Mouse (Mus musculus) MEL (cell line): Measurements from ENCODE around the gene Fgfr2. TPM values are rescaled to one million over a fixed set of nuclear protein-coding genes. Genes with fewer than 3 reads are reported as not detected.

Experiments
- DNase-seq: peaks from one replicate; pipeline ENCODE4 v3.0.0; 2011; ENCODE audit warnings: low read depth, low spot score
- H3K27ac ChIP-seq: 2 replicates; pipeline ENCODE4 v1.5.1; 2012; ENCODE audit warnings: low read depth, mild to moderate bottlenecking, control low read depth, low read length, moderate library complexity; ENCODE audit not compliant: control insufficient read depth
- H3K27me3 ChIP-seq, 2 experiments: fragments of 150-350 bp in 1 of 2; sonication (generic) in 1 of 2; 2 replicates each; pipeline ENCODE4 v1.6.1; 2012; ENCODE audit warnings: low read length in 2 of 2, mild to moderate bottlenecking in 2 of 2, improper control_type of control experiment in 1 of 2, moderate library complexity in 1 of 2; ENCODE audit not compliant: insufficient read depth in 2 of 2, control insufficient read depth in 1 of 2
- H3K36me3 ChIP-seq, 2 experiments: 2 replicates each; pipeline ENCODE4 v1.6.1; 2012 to 2014; ENCODE audit warnings: low read length in 2 of 2, improper control_type of control experiment in 1 of 2, inconsistent platforms in 1 of 2, mild to moderate bottlenecking in 1 of 2; ENCODE audit not compliant: insufficient read depth in 2 of 2, control insufficient read depth in 1 of 2
- H3K4me1 ChIP-seq, 2 experiments: fragments of 150-350 bp in 1 of 2; sonication (generic) in 1 of 2; 2 replicates each; pipeline ENCODE4 v1.6.1; 2012; ENCODE audit warnings: low read length in 2 of 2, improper control_type of control experiment in 1 of 2, mild to moderate bottlenecking in 1 of 2; ENCODE audit not compliant: insufficient read depth in 2 of 2, control insufficient read depth in 1 of 2
- H3K4me3 ChIP-seq, 2 experiments: fragments of 150-350 bp in 1 of 2; sonication (generic) in 1 of 2; 2 replicates each; pipeline ENCODE4 v1.5.1; 2012; ENCODE audit warnings: low read depth in 2 of 2, low read length in 2 of 2, mild to moderate bottlenecking in 2 of 2, moderate library complexity in 2 of 2, control low read depth in 1 of 2, improper control_type of control experiment in 1 of 2; ENCODE audit not compliant: control insufficient read depth in 1 of 2, insufficient read depth in 1 of 2
- H3K79me2 ChIP-seq: 2 replicates; pipeline ENCODE4 v1.6.1; 2012; ENCODE audit warnings: mild to moderate bottlenecking, low read length, moderate library complexity; ENCODE audit not compliant: control insufficient read depth, poor library complexity, insufficient read depth
- H3K9ac ChIP-seq: 2 replicates; pipeline ENCODE4 v1.6.1; 2012; ENCODE audit warnings: low read depth, mild to moderate bottlenecking, control low read depth, low read length, moderate library complexity; ENCODE audit not compliant: control insufficient read depth, poor library complexity, severe bottlenecking
- H3K9me3 ChIP-seq: fragments of 150-350 bp; sonication (generic); replicated peaks from 2 replicates; pipeline ENCODE4 v1.6.1; 2012; ENCODE audit warnings: mild to moderate bottlenecking, low read length, improper control_type of control experiment, moderate library complexity; ENCODE audit not compliant: insufficient read depth
- BHLHE40 ChIP-seq: IDR thresholded peaks from 2 replicates; pipeline ENCODE4 v1.6.1; 2012; ENCODE audit warnings: low read depth, mild to moderate bottlenecking, inconsistent platforms, low read length, improper control_type of control experiment, borderline replicate concordance
- CTCF ChIP-seq, 3 experiments: IDR thresholded peaks in 2 of 3; conservative IDR thresholded peaks in 1 of 3; 2 replicates each; pipeline ENCODE4 v1.5.1; 2011 to 2012; ENCODE audit warnings: low read length in 3 of 3, low read depth in 2 of 3, mild to moderate bottlenecking in 2 of 3, improper control_type of control experiment in 1 of 3, inconsistent platforms in 1 of 3, mixed read lengths in 1 of 3, moderate library complexity in 1 of 3; ENCODE audit not compliant: control insufficient read depth in 1 of 3, insufficient read depth in 1 of 3, poor library complexity in 1 of 3, severe bottlenecking in 1 of 3
- E2F4 ChIP-seq: IDR thresholded peaks from 2 replicates; pipeline ENCODE4 v1.6.1; 2011; ENCODE audit warnings: low read depth, low read length, improper control_type of control experiment, borderline replicate concordance
- ELF1 ChIP-seq: IDR thresholded peaks from 2 replicates; pipeline ENCODE4 v1.6.1; 2014; ENCODE audit warnings: low read depth, mild to moderate bottlenecking, inconsistent platforms, low read length, improper control_type of control experiment, moderate library complexity
- KAT2A ChIP-seq: conservative IDR thresholded peaks from 2 replicates; pipeline ENCODE4 v1.6.1; 2012; ENCODE audit warnings: low read depth, low read length, improper control_type of control experiment, inconsistent platforms
- MAZ ChIP-seq: IDR thresholded peaks from 2 replicates; pipeline ENCODE4 v1.6.1; 2012; ENCODE audit warnings: low read depth, mild to moderate bottlenecking, inconsistent platforms, low read length, improper control_type of control experiment
- MEF2A ChIP-seq: IDR thresholded peaks from 2 replicates; pipeline ENCODE4 v1.6.1; 2014; ENCODE audit warnings: low read depth, mild to moderate bottlenecking, inconsistent platforms, low read length, improper control_type of control experiment; ENCODE audit not compliant: poor library complexity, insufficient replicate concordance, severe bottlenecking; ENCODE audit errors: extremely low read depth
- MXI1 ChIP-seq: IDR thresholded peaks from 2 replicates; pipeline ENCODE4 v1.6.1; 2011; ENCODE audit warnings: mild to moderate bottlenecking, low read depth, low read length, improper control_type of control experiment
- MYB ChIP-seq: IDR thresholded peaks from 2 replicates; pipeline ENCODE4 v1.6.1; 2011; ENCODE audit warnings: mild to moderate bottlenecking, low read depth, low read length, improper control_type of control experiment
- MYC ChIP-seq: IDR thresholded peaks from 2 replicates; pipeline ENCODE4 v1.6.1; 2011; ENCODE audit warnings: low read depth, mild to moderate bottlenecking, low read length, improper control_type of control experiment, moderate library complexity
- POLR2A ChIP-seq, 2 experiments: IDR thresholded peaks; 2 replicates each; pipeline ENCODE4 v1.6.1; 2011 to 2012; ENCODE audit warnings: low read length in 2 of 2, mild to moderate bottlenecking in 2 of 2, control low read depth in 1 of 2, improper control_type of control experiment in 1 of 2, low read depth in 1 of 2, moderate library complexity in 1 of 2; ENCODE audit not compliant: control insufficient read depth in 1 of 2, insufficient read depth in 1 of 2, poor library complexity in 1 of 2
- POLR2AphosphoS5 ChIP-seq: IDR thresholded peaks from 2 replicates; pipeline ENCODE4 v1.6.1; 2012; ENCODE audit warnings: low read depth, borderline replicate concordance, mild to moderate bottlenecking, inconsistent platforms, low read length, moderate library complexity, mixed read lengths
- TAL1 ChIP-seq: IDR thresholded peaks from 2 replicates; pipeline ENCODE4 v1.6.1; 2012; ENCODE audit warnings: mild to moderate bottlenecking, inconsistent platforms, low read length, moderate library complexity, mixed read lengths
- TBP ChIP-seq: IDR thresholded peaks from 2 replicates; pipeline ENCODE4 v1.8.0; 2011; ENCODE audit warnings: low read depth, low read length, improper control_type of control experiment
- TCF12 ChIP-seq: IDR thresholded peaks from 2 replicates; pipeline ENCODE4 v1.6.1; 2014; ENCODE audit warnings: low read depth, mild to moderate bottlenecking, inconsistent platforms, low read length, improper control_type of control experiment, moderate library complexity
- UBTF ChIP-seq: IDR thresholded peaks from 2 replicates; pipeline ENCODE4 v1.6.1; 2012; ENCODE audit warnings: low read depth, mild to moderate bottlenecking, inconsistent platforms, low read length, improper control_type of control experiment, moderate library complexity, borderline replicate concordance; ENCODE audit not compliant: insufficient read depth
- USF2 ChIP-seq, 2 experiments: IDR thresholded peaks; 2 replicates each; pipeline ENCODE4 v1.6.1; 2011 to 2012; ENCODE audit warnings: improper control_type of control experiment in 2 of 2, low read length in 2 of 2, borderline replicate concordance in 1 of 2, inconsistent platforms in 1 of 2, low read depth in 1 of 2, mild to moderate bottlenecking in 1 of 2; ENCODE audit not compliant: insufficient read depth in 1 of 2
- ZKSCAN1 ChIP-seq: IDR thresholded peaks from 2 replicates; pipeline ENCODE4 v1.6.1; 2012; ENCODE audit warnings: low read depth, mild to moderate bottlenecking, inconsistent platforms, low read length, improper control_type of control experiment, moderate library complexity
- ZMIZ1 ChIP-seq: IDR thresholded peaks from 2 replicates; pipeline ENCODE4 v1.6.1; 2012; ENCODE audit warnings: low read depth, mild to moderate bottlenecking, inconsistent platforms, low read length, improper control_type of control experiment, moderate library complexity
- ZNF384 ChIP-seq: IDR thresholded peaks from 2 replicates; pipeline ENCODE4 v1.6.1; 2012; ENCODE audit warnings: low read depth, mild to moderate bottlenecking, inconsistent platforms, low read length, improper control_type of control experiment
- polyA plus RNA-seq, 2 experiments: library from polyadenylated mRNA; stranded (reverse) in 1 of 2; unstranded in 1 of 2; fragments of >175 nt in 1 of 2; fragments of >200 nt in 1 of 2; gene quantifications; 2 replicates each; pipeline versions ENCODE4 v1.2.1 to v1.2.4; 2012; ENCODE audit warnings: low replicate concordance in 2 of 2, low read depth in 1 of 2; ENCODE audit not compliant: insufficient read length in 2 of 2, insufficient read depth in 1 of 2, missing spikeins in 1 of 2
- total RNA-seq: library from RNA; depleted of rRNA; stranded (reverse); fragments of 300-350 nt; gene quantifications from 2 replicates; pipeline ENCODE4 v1.2.3, GENCODE M21; 2012

Gene Fgfr2
- total and polyA plus RNA-seq, 3 experiments, result not detected

DNA sequence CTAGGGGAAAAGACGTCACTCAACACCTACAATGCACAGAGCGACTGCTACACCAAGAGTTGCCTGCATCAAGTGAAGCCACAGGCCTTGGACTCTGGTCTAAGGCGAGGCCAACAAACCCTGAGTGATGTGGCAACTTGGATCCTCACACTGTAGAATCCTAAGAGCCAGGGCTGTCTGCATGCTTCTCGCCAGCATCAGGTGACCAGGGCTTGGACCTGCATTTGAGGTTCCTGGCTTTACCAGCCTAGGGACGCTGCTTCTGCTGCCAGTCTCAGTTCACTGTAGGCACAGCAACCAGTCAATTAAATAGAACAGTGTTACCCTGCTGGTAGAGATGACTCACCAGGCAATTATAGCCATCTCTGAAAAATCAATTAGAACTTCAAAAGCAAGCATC is 1011.4 kb downstream of the Fgfr2 start:
- TF ChIP-seq TAL1, result no peak
- TF ChIP-seq MAZ, result no peak
- no peak for TF ChIP-seq TBP
- TF ChIP-seq POLR2A (IDR thresholded peaks at IDR 0.05; ENCODE audit: control insufficient read depth in 1 of 2, insufficient read depth in 1 of 2, low read depth in 1 of 2, low read length in 2 of 2, poor library complexity in 1 of 2), result no peak
- TF ChIP-seq MEF2A, result no peak
- no peak for TF ChIP-seq ZKSCAN1
- no peak for TF ChIP-seq BHLHE40
- TF ChIP-seq MYC, result no peak
- no peak for TF ChIP-seq E2F4
- TF ChIP-seq UBTF, result no peak
- TF ChIP-seq MXI1, result no peak
- Histone ChIP-seq H3K27me3 (no peaks in the 10 kb centered on the region), H3K36me3 (no peaks in the 10 kb centered on the region), H3K9ac (no peak overlapping the region), H3K9me3 (no peaks in the 10 kb centered on the region), H3K79me2 (no peaks in the 10 kb centered on the region), H3K27ac (no peak overlapping the region), H3K4me1 (no peaks in the 10 kb centered on the region), H3K4me3 (no peak overlapping the region)
- DNase-seq, result no peak

DNA sequence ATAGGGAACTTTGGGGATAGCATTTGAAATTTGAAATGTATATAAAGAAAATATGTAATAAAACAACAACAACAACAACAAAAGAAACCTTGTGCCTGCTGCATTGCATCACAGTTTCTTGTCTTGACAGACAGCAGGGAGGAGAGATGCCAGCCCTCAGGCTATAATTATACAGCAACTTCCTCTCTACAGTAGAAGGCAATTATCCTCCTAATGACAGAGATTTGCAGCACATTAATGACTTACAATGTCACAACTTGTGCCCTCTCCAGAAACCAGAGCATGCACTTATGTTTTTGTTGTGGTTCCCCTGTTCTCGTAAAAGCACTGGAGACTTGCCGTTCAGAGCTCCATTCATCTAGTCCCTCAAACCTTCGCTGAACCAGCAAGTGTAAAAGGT is 1012.8 kb downstream of the Fgfr2 start:
- no peak overlapping the region for H3K4me3 ChIP-seq
- no peak for TF ChIP-seq TCF12
- no peak for TF ChIP-seq BHLHE40
- TF ChIP-seq CTCF (IDR thresholded peaks at IDR 0.05 in 2 of 3, conservative IDR thresholded peaks at IDR 0.05 in 1 of 3; ENCODE audit: control insufficient read depth in 1 of 3, insufficient read depth in 1 of 3, low read depth in 2 of 3, low read length in 3 of 3, poor library complexity in 1 of 3, severe bottlenecking in 1 of 3), result no peak
- TF ChIP-seq MYB, result no peak
- no peak for TF ChIP-seq ELF1
- TF ChIP-seq TBP, result no peak
- no peak for TF ChIP-seq TAL1
- no peak for DNase-seq
- H3K27ac ChIP-seq, result no peak overlapping the region
- H3K9ac ChIP-seq, result no peak overlapping the region
- no peaks in the 10 kb centered on the region for H3K36me3 ChIP-seq
- H3K27me3 ChIP-seq, result no peaks in the 10 kb centered on the region
- no peaks in the 10 kb centered on the region for H3K4me1 ChIP-seq
- H3K9me3 ChIP-seq, result no peaks in the 10 kb centered on the region
- no peaks in the 10 kb centered on the region for H3K79me2 ChIP-seq

DNA sequence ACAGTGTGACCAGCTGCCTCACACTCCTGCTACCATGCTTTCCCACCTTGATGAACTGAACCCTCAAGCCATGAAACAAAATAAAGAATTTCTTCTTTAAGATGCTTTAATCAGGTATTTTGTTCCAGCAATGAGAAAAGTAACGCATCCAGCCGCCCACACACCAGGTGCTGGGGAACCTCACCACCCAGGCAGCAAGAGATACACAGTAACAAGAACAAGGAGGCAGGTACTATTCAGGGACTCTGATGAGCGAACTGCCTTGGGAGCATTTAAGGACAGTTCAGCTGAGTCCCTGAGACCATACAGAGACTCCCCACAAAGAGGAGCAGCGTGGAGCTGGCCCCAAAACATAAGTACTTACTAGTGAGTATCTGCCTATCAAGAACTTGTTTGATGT is 1016.3 kb downstream of the Fgfr2 start:
- H3K4me3 ChIP-seq, result no peak overlapping the region
- no peak overlapping the region for H3K9ac ChIP-seq
- no peak overlapping the region for H3K27ac ChIP-seq
- no peaks in the 10 kb centered on the region for H3K79me2 ChIP-seq
- H3K4me1 ChIP-seq, result no peaks in the 10 kb centered on the region
- H3K27me3 ChIP-seq, result no peaks in the 10 kb centered on the region
- H3K36me3 ChIP-seq, result no peaks in the 10 kb centered on the region
- no peaks in the 10 kb centered on the region for H3K9me3 ChIP-seq
- DNase-seq, result no peak
- TF ChIP-seq USF2 (IDR thresholded peaks at IDR 0.05; ENCODE audit: borderline replicate concordance in 1 of 2, insufficient read depth in 1 of 2, low read depth in 1 of 2, low read length in 2 of 2) (no peak), POLR2AphosphoS5 (no peak), ZMIZ1 (no peak), ZNF384 (no peak), CTCF (IDR thresholded peaks at IDR 0.05 in 2 of 3, conservative IDR thresholded peaks at IDR 0.05 in 1 of 3; ENCODE audit: control insufficient read depth in 1 of 3, insufficient read depth in 1 of 3, low read depth in 2 of 3, low read length in 3 of 3, poor library complexity in 1 of 3, severe bottlenecking in 1 of 3) (no peak), KAT2A (no peak), MYB (no peak)
